Mouse (Mus musculus): ENCODE measurements around the gene Olfr1346. TPM values are rescaled to one million over a fixed set of nuclear protein-coding genes. Genes with fewer than 3 reads are reported as not detected.

Olfr1346 gene
- polyA plus RNA-seq, 1 experiment, result not detected

DNA sequence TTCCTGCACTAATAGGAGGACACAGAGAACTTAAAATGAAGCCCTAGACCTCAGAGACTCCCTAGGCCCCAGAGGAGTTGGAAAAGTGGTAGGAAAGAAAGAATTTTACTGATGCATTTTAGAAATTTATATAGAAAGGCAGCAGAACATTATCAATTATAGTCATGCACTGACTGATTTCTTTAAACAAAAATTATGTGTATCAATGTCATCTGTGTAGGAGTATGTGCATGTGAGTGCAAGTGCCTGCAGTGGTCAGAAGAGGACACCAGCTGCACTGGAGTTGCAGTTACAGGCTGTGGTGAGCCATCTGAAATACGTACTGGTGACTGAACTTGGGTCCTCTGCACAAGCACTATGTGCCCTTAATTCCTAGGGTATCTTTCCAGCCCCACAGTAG is 32.8 kb downstream of the Olfr1346 start, which contains the start of gene Olfr1347:
TSS of gene Olfr1347 (minus strand) at position 101 of the 400 bp plus-strand sequence.
- no peak for TF ChIP-seq POLR2A (IDR thresholded peaks at IDR 0.05; ENCODE audit: extremely low read depth, insufficient read depth, low read length)
- TF ChIP-seq CTCF (IDR thresholded peaks at IDR 0.05; ENCODE audit: extremely low read depth, insufficient read depth, low read length), result no peak
- H3K27ac ChIP-seq (ENCODE audit: insufficient read depth, low read length), result no peak within 1 kb of the TSS
- no peaks in the 10 kb centered on the region for H3K4me1 ChIP-seq (ENCODE audit: control insufficient read depth, insufficient read depth, low read length)
- H3K4me3 ChIP-seq (ENCODE audit: insufficient read depth, low read length), result no peak within 1 kb of the TSS

DNA sequence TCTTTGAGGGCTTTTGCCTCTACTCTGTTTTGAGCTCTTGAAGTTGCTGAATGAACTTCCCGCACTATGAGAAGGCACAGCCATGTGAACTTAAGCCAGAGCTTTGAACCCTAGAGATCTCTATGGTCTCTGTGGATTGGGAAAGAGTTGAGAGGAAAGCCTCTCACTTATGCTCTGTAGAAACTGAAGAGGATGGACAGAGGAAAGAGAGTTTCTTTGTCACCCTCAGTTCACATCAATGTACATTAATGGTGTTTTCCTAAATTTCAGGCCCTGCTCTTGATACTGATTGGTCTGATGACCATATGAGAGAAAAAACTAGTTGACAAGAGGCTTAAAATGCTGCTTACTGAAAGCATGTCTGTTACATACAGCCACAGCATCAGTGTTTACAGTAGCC is 41.7 kb downstream of the Olfr1346 start, which contains the start of gene Olfr1348:
TSS of gene Olfr1348 (minus strand) at position 101 of the 400 bp plus-strand sequence.
- TF ChIP-seq CTCF (IDR thresholded peaks at IDR 0.05; ENCODE audit: extremely low read depth, insufficient read depth, low read length), result no peak
- no peak for TF ChIP-seq POLR2A (IDR thresholded peaks at IDR 0.05; ENCODE audit: extremely low read depth, insufficient read depth, low read length)
- H3K4me1 ChIP-seq (ENCODE audit: control insufficient read depth, insufficient read depth, low read length), result no peaks in the 10 kb centered on the region
- H3K27ac ChIP-seq (ENCODE audit: insufficient read depth, low read length), result no peak within 1 kb of the TSS
- no peak within 1 kb of the TSS for H3K4me3 ChIP-seq (ENCODE audit: insufficient read depth, low read length)

DNA sequence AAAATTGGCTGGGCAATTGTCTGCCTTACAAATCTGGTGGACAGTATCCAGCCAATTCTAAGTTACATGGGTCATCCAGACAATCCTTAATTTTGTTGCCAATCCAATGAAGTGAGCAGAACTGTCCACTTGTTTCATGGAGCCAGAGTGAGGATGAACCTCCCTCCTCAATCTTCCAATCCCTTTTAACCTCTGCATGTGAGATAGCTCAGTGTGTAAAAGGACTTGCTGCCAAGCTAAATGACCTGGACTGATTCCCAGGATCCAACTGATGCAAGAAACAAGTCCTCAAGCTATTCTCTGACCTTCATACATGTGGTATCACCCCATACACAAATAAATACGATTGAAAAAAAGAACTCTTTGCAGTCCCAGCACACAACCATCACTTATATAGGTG is 54.8 kb downstream of the Olfr1346 start:
- no peak overlapping the region for H3K4me3 ChIP-seq (ENCODE audit: insufficient read depth, low read length)
- TF ChIP-seq CTCF (IDR thresholded peaks at IDR 0.05; ENCODE audit: extremely low read depth, insufficient read depth, low read length) (no peak), POLR2A (IDR thresholded peaks at IDR 0.05; ENCODE audit: extremely low read depth, insufficient read depth, low read length) (no peak)
- no peaks in the 10 kb centered on the region for H3K4me1 ChIP-seq (ENCODE audit: control insufficient read depth, insufficient read depth, low read length)
- no peak overlapping the region for H3K27ac ChIP-seq (ENCODE audit: insufficient read depth, low read length)

DNA sequence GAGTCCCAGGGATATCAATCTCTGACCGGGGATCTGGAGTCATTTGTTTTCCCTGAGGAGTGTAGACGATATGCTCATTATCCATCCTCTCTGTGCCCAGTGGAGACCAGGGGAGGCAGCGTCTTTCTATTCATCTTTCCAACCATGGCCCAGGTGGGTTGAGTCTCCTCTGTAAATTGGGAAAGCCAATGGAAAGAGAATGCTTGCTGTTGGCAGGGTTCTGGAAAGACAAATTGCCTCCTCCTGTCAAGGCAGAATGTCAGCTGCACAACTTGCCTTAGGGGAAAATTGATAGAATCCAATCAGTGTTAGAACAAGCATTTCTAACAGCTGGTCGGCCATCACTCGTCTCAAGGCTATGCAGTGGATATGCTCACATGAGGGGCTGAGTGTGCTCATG is 55.9 kb downstream of the Olfr1346 start, which contains the start of gene Olfr1349:
TSS of gene Olfr1349 (minus strand) at position 101 of the 400 bp plus-strand sequence.
- H3K4me1 ChIP-seq (ENCODE audit: control insufficient read depth, insufficient read depth, low read length), result no peaks in the 10 kb centered on the region
- H3K27ac ChIP-seq (ENCODE audit: insufficient read depth, low read length), result no peak within 1 kb of the TSS
- no peak for TF ChIP-seq CTCF (IDR thresholded peaks at IDR 0.05; ENCODE audit: extremely low read depth, insufficient read depth, low read length)
- TF ChIP-seq POLR2A (IDR thresholded peaks at IDR 0.05; ENCODE audit: extremely low read depth, insufficient read depth, low read length), result no peak
- no peak within 1 kb of the TSS for H3K4me3 ChIP-seq (ENCODE audit: insufficient read depth, low read length)

DNA sequence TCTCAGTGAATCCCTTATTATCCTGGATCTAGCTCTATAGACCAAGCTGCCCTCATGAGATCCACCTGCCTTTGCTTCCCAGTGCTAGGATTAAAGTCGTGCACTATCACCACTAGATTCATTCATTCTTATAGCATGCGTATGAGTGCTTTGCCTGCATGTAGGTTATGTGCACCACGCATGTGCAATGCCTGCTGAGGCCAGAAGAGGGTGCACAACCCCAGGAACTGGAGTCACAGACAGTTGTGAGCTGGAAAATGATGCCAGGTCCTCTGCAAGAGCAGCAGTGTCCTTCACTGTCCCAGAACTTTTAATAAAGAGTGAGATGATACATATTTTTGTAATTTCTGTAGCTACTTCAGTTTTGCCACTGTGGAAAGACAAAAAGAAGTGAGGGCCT is 58.1 kb downstream of the Olfr1346 start:
- H3K4me1 ChIP-seq (ENCODE audit: control insufficient read depth, insufficient read depth, low read length), result no peaks in the 10 kb centered on the region
- no peak overlapping the region for H3K4me3 ChIP-seq (ENCODE audit: insufficient read depth, low read length)
- no peak for TF ChIP-seq CTCF (IDR thresholded peaks at IDR 0.05; ENCODE audit: extremely low read depth, insufficient read depth, low read length)
- TF ChIP-seq POLR2A (IDR thresholded peaks at IDR 0.05; ENCODE audit: extremely low read depth, insufficient read depth, low read length), result no peak
- H3K27ac ChIP-seq (ENCODE audit: insufficient read depth, low read length), result no peak overlapping the region

DNA sequence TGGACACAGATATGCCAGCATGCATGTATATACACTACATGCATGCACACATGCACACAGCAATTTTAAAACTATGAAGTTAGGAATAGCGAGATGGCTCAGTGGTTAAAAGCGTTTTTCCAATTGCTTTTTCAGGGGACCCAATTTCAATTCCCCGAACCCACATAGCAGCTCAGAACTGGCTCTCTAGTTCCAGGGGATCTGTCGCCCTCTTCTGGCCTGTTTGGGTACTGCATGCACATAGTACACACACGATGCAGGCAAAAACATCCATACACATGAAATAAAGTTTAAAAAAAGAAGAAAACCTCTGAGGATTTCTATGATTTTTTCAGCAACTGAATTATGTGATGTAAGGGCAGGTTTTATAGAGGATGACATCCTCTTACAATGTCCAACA is 59.2 kb downstream of the Olfr1346 start:
- Histone ChIP-seq H3K4me3 (ENCODE audit: insufficient read depth, low read length) (no peak overlapping the region), H3K27ac (ENCODE audit: insufficient read depth, low read length) (no peak overlapping the region), H3K4me1 (ENCODE audit: control insufficient read depth, insufficient read depth, low read length) (no peaks in the 10 kb centered on the region)
- TF ChIP-seq POLR2A (IDR thresholded peaks at IDR 0.05; ENCODE audit: extremely low read depth, insufficient read depth, low read length) (no peak), CTCF (IDR thresholded peaks at IDR 0.05; ENCODE audit: extremely low read depth, insufficient read depth, low read length) (no peak)

Other genes with a start within 250 kb of the Olfr1346 start
- gene Zscan5b, start 244.8 kb upstream of the Olfr1346 start, polyA plus RNA-seq (2012; rRNA removed), result not detected in 2 replicates
- not detected in 2 replicates for gene Epp13, start 214.4 kb upstream of the Olfr1346 start, polyA plus RNA-seq (2012; rRNA removed)
- 7.1 and 7.7 TPM in 2 replicates for gene Zfp667, start 180.5 kb upstream of the Olfr1346 start, polyA plus RNA-seq (2012; rRNA removed)
- 7.6 and 8.0 TPM in 2 replicates for gene Zfp583, start 135.8 kb upstream of the Olfr1346 start, polyA plus RNA-seq (2012; rRNA removed)
- 3.4 and 4.2 TPM in 2 replicates for gene Gm3854, start 123.3 kb upstream of the Olfr1346 start, polyA plus RNA-seq (2012; rRNA removed)
- gene Zfp78, start 103.8 kb upstream of the Olfr1346 start, polyA plus RNA-seq (2012; rRNA removed), result 2.6 and 3.1 TPM in 2 replicates
- gene Zfp28, start 83.8 kb upstream of the Olfr1346 start, polyA plus RNA-seq (2012; rRNA removed), result 8.1 and 8.6 TPM in 2 replicates
- 7.5 and 7.6 TPM in 2 replicates for gene Smim17, start 68.4 kb upstream of the Olfr1346 start, polyA plus RNA-seq (2012; rRNA removed)
- 0.09 and 0.33 TPM in 2 replicates for gene Gm20715, start 56.8 kb upstream of the Olfr1346 start, polyA plus RNA-seq (2012; rRNA removed)
- gene Olfr1344, start 28.4 kb upstream of the Olfr1346 start, polyA plus RNA-seq (2012; rRNA removed), result 1.8 and 2.4 TPM in 2 replicates
- not detected in 2 replicates for gene Olfr1336, start 10.9 kb upstream of the Olfr1346 start, polyA plus RNA-seq (2012; rRNA removed)
- gene Olfr5, start 19.8 kb downstream of the Olfr1346 start, polyA plus RNA-seq (2012; rRNA removed), result not detected in 2 replicates
- not detected in 2 replicates for gene Olfr1347, start 32.7 kb downstream of the Olfr1346 start, polyA plus RNA-seq (2012; rRNA removed)
- not detected in 2 replicates for gene Olfr1348, start 41.6 kb downstream of the Olfr1346 start, polyA plus RNA-seq (2012; rRNA removed)
- gene Olfr1349, start 55.8 kb downstream of the Olfr1346 start, polyA plus RNA-seq (2012; rRNA removed), result 0.04 TPM in 1 of 2 replicates, not detected in the other
- gene Olfr1350, start 97.7 kb downstream of the Olfr1346 start, polyA plus RNA-seq (2012; rRNA removed), result not detected in 2 replicates
- gene Zim1, start 229.3 kb downstream of the Olfr1346 start, polyA plus RNA-seq (2012; rRNA removed), result 1.8 and 2.0 TPM in 2 replicates